Mouse (Mus musculus) lung, postnatal 10 days (tissue): ENCODE measurements around the gene Zfand5.
"Not testable (repeated sequence)": the region's sequence is repeated elsewhere in the genome, so short reads cannot be mapped to it uniquely, and the experiment has no call there.

Experiments
- DNase-seq: peaks from one replicate; pipeline ENCODE4 v3.0.0; 2021

The Zfand5 gene

GRCm38 (mm10) chr19:21271741-21272654 is at the start of gene Zfand5:
Gene Zfand5, plus strand, starts transcription at chr19:21272278.
- DNase-seq, result peak; percentile 99

DNA sequence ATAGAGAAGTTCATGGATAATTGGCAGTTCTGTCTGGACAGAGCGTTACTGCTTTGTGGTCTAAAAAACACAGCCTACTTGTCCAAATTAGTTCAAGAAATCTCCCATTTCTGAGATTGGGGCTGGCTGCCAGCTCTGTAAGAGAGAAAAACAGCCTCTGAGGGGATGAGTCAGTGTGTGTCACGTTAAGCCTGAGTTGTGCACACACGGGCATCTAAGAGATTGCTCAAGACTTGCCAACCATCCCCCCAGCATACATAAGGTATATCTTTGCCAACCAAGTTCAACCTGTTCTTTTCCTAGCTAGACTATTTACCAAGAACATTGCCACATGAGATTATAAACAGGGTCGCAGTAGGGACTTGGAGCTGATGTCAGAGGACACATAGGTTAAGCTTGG is 44.9 kb upstream of the Zfand5 start:
- DNase-seq, result no peak

GRCm38 (mm10) chr19:21227754-21228153 is 44.3 kb upstream of the Zfand5 start:
- no peak for DNase-seq

DNA sequence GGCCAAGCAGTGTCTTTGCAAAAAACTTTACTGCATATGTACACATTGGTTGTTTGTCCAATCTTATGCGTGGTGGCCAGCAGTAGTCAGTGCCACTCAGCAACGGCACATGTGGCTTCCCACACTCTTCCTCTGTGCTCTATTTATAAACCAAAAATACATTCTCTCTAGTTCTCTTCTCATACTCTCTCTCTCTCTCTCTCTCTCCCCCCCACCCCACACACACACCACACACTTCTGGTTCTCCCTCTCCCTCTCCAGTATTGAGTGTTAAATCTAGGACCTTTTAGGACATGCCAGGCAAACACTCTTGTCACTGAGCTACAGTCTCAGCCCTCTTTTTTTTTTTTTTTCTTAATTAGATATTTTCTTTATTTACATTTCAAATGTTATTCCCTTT is 23.3 kb upstream of the Zfand5 start:
- not testable (repeated sequence) for DNase-seq

- no peak for DNase-seq
Measured at GRCm38 (mm10) chr19:21253846-21254245, 18.2 kb upstream of the Zfand5 start.

- DNase-seq, result no peak
Measured at GRCm38 (mm10) chr19:21255920-21256319, 16.2 kb upstream of the Zfand5 start.

- DNase-seq, result no peak
Measured at GRCm38 (mm10) chr19:21259453-21259852, 12.6 kb upstream of the Zfand5 start.

GRCm38 (mm10) chr19:21260280-21260679 is 11.8 kb upstream of the Zfand5 start:
- DNase-seq, result no peak

- DNase-seq, result peak; percentile 34
Measured at GRCm38 (mm10) chr19:21271186-21271585, 892 bp upstream of the Zfand5 start.

DNA sequence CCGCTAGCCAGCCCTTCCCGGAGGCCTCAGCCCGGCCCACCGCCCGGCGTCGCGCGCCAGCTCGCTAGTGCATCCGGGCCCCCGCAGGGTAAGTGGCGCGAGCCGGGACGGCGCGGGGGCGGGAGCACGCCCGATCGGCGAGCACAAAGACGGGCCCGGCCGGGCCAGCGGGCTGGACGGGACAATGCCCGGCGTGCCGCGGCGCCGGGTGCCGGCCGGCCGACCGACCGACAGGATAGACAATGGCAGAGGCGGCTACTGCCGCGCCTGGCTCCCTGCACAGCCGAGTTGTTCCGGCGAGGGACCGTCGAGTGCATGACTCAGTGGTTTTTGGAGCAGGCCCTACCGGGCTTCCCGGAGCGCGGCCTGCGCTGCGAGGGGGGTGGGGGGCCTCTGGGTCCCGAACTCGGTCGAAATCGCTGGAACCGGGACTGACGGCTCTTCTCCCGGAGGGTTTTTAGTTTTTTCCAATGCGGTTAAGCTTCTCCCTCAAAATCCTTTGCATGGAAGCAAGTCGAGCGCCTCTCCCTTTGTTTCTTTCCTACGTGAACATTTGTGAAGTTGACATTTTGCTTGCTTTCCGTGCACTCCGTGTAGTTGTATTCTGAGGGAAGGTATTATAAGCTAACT is 692 bp downstream of the Zfand5 start:
- peak; percentile 79 for DNase-seq

- DNase-seq, result no peak
Measured at GRCm38 (mm10) chr19:21273440-21273839, 1.4 kb downstream of the Zfand5 start.

DNA sequence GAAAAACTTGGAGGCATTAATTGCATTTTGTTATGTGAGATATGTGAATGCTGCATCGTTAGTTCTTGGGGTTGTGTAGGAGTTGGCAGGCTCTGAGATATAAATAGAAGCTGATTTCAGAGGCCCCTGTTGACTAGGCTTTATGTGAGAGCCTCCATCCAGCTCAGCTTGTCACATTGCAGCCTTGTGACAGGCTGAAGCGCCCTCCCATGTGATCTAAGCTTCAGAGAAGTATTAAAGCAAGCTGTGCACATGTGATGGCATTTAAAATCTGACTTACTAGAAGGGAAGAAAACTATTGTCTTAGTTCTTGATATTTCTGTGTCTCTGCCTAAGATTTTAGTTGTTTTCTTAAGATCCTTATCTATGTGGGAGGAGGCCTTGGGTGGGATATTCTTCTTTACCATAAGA is 2.1 kb downstream of the Zfand5 start:
- DNase-seq, result peak; percentile 72

GRCm38 (mm10) chr19:21274714-21275113 is 2.6 kb downstream of the Zfand5 start:
- DNase-seq, result no peak

DNA sequence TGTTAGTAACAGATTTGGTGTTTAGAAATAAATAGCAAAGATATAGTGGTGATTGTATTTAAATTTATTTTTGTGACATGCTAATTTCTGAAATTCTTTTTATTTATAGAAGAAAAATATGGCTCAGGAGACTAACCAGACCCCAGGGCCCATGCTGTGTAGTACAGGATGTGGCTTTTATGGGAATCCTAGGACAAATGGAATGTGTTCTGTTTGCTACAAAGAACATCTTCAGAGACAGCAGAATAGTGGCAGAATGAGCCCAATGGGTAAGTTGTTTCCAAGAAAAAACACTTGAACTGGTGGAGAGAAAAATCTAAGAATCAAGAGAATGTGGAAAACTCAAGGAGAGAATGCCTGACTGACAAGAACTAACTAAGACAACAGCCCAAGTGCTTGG is 4.2 kb downstream of the Zfand5 start:
- DNase-seq, result no peak

- DNase-seq, result no peak
Measured at GRCm38 (mm10) chr19:21286421-21287097, 14.5 kb downstream of the Zfand5 start.

DNA sequence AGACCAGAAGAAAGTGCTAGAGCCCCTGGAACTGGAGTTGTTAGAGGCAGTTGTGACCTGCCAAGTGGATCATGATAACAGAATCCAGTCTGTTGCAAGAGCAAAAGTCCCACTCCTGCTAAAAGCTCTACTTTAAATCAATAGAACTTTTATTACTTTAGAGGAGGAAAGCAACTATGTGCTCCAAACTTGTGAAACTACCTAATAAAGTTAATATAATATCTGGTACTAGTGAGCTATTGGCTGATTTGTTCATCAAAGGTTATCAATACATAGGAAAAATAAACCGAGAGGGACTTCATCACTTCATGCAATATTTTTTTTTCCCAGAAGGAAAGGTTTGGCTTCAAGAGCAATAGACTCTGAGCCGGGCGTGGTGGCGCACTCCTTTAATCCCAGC is 25.3 kb downstream of the Zfand5 start:
- DNase-seq, result no peak

- no peak for DNase-seq
Measured at GRCm38 (mm10) chr19:21301787-21302186, 29.7 kb downstream of the Zfand5 start.

DNA sequence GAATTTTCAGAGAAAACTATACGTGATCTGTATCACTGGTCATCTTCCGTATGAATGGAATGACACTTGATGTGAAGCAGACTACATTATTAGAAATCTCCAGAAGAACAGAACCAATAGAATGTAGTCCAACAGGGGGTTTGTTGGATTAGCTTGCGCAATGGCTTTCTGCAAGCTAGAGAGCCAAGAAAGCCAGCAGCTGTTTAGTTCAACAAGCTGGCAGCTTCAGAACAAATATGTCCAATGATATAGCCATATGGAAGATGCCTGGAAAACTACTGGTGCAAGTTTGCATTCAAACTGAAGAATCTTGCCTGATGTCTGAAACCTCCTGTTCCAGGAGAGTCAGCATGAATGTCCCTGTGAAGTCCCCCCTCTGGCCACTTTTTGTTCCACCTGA is 35.7 kb downstream of the Zfand5 start:
- no peak for DNase-seq

DNA sequence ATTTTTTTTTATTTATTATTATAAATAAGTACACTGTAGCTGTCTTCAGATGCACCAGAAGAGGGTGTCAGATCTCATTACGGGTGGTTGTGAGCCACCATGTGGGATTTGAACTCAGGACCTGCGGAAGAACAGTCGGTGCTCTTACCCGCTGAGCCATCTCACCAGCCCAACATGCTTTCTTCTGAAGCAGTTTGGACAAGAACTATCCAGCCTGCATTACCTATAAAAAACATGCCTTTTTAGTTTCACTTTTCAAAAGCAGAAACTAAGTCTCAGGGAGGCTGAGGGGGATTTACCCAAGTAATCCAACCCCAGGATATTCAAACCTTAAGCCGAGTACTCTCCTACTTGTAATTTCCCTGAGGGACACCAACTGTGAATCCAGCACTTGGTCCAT is 38.3 kb downstream of the Zfand5 start:
- DNase-seq, result not testable (repeated sequence)

GRCm38 (mm10) chr19:21315701-21316100 is 43.6 kb downstream of the Zfand5 start:
- no peak for DNase-seq

DNA sequence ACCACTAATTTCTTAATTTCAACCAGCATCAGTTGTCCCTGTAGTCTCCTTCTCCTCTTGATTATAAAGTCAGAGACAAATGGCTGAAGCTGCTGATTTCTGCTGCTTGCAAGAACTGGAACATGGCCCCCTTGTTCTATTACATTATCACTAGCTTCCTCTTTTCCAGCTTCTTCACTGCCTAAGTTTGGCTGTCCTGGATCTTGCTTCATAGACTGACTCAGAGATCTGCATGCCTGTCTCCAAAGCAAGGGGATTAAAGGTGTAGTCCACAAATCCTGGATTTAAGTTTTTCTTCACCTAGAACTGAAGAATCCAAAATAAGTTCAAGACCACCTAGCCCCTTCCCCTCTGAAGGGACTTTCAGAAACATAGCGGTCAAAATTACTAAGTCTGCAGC is 47.5 kb downstream of the Zfand5 start:
- no peak for DNase-seq

- peak; percentile 22 for DNase-seq
Measured at GRCm38 (mm10) chr19:21325333-21325732, 53.3 kb downstream of the Zfand5 start.

DNA sequence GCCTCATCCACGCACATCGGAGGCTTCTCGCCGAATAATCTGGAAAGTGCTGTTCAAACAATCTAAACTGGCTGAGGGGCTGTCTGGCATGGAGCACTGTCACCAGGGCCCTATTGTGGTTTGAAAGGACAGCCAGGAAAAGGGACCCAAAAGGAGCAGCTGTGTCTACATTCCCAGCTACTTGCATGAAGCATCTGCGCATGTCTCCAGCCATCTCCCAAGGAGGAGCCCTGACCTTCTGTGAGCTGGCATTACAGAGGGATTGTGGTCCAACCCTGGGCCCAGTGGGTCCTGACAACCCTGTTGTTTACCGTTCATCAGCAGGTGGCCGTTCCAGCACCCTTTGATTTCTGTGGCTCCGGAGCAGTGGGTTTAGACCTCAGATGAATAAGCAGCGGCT is 56.9 kb downstream of the Zfand5 start:
- DNase-seq, result no peak

GRCm38 (mm10) chr19:21329770-21330169 is 57.7 kb downstream of the Zfand5 start:
- peak; percentile 34 for DNase-seq
